Mouse (Mus musculus): ENCODE data around the gene Wscd2.

DNA sequence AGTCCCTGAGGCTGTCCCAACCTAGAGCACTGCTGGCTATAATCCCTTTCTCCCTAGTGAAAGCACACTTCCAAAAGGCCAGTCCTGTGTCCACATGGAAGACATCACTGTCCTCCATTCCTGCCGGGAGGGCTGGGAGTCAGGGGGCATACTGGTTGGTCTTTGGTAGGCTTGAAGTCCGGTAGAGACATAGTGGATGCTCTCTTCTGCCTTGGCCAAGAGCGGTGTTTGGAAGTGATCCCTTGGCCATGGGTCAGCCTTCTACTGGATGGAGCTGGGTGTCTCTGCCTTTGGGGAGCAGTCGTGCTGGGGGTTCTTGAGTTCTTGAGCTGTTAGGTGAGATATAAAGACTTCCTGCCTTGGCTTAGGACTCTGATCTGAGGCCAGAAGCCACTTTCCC is 1.4 kb downstream of the Wscd2 start:
- TF ChIP-seq EP300 (IDR thresholded peaks at IDR 0.05; ENCODE audit: low read length), result no peak
- TF ChIP-seq POLR2A (IDR thresholded peaks at IDR 0.05; ENCODE audit: low read depth, low read length), result no peak
- no peak for TF ChIP-seq IRF4 (IDR thresholded peaks at IDR 0.05; ENCODE audit: low read depth, low read length)
- TF ChIP-seq CTCF (conservative IDR thresholded peaks at IDR 0.05 in 1 of 2, IDR thresholded peaks at IDR 0.05 in 1 of 2; ENCODE audit: low read depth in 2 of 2, low read length in 2 of 2), result no peak
- TF ChIP-seq GABPA (IDR thresholded peaks at IDR 0.05; ENCODE audit: insufficient replicate concordance, low read depth, low read length), result no peak
- no peak for TF ChIP-seq MAX (IDR thresholded peaks at IDR 0.05; ENCODE audit: low read length)
- no peak for TF ChIP-seq MYC (IDR thresholded peaks at IDR 0.05; ENCODE audit: low read depth, low read length)
- no peak for TF ChIP-seq MAZ (IDR thresholded peaks at IDR 0.05; ENCODE audit: low read depth, low read length)
- no peak for TF ChIP-seq POLR2AphosphoS2 (IDR thresholded peaks at IDR 0.05; ENCODE audit: low read depth, low read length)
- no peak for TF ChIP-seq ETS1 (conservative IDR thresholded peaks at IDR 0.05; ENCODE audit: low read depth, low read length)

Data from CH12.LX (cell line).